Mouse (Mus musculus): Measurements from ENCODE around the gene Axl.

Gene Axl

DNA sequence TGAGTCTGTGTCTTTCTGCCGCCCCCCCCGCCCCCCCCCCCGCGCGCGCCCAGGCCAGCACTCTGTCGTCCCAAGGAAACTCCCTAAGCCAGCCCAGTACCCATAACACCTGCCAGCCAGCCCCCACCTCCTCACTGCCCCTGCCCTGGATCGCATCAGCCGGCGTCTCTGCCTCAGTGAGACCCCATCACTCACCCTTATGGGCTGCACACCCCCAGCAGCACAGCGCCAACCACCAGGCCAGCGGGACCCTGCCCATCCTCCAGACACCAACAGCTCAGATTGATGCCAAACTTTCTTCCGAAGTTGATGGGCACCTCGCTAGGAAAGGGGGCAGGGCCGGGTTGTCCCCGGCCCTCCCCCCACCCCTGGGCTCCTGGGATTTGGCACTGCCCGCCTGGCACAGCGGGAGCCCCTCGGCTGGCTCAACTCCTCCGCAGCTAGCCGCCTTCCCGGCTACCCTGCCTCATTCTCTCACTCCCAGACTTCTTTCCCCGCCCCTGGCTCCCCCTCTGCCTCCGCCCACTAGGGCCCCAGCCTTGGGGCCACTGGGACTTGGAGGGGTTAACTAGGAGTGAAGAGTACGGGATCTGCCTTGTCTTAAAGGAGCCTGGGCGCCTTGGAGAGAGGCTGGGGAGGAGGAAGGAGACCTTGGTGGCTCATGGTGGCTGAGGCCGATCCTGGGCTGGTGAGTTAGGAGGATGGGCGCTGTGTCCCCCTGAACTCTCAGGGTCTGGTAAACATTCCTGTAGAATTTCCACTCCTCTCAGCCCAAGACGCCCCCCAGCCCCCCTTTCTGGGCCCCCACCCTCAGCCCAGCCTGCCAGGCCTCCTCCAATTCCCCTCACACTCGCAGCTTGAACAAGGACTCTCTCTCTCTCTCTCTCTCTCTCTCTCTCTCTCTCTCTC lies at the start of gene Axl:
Gene Axl (minus strand): TSS at position 486 of the 909 bp plus-strand sequence.
- DNase-seq (ENCODE audit: low spot score in 2 of 2) = peak in 1 of 2 experiments; percentile 78

DNA sequence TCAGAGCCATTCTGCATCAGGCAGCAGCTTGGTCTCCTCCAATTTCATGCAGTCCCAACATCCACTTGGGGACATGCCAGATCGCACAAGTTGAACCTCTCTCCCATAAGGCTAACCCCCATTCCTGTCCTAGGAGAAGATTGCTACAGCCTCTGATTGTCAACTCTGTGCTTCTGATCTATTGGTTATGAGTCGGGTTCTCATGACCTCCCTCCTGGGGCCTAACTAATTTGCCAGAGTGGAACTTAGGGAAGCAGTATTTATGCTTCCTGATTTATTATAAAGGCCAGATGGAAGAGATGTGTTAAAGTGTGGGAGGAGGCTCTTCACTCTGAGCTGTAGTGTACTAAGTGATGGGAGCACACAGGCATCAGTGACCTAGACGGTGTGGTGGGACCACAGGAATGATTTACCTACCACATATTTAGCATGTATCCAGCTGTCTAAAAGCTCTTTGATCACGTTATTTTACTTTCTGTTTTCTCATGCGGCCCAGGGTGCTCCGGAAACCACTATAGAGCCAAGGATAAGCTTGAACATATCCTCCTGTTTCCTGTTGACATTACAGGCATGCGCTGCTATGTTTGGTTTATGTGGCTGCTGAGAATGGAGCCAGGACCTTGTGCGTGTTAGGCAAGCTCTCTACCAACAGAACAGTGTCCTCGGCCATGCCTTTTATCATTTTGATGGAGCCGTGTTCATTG lies 46.8 kb upstream of the Axl start:
- no peak for DNase-seq (ENCODE audit: low spot score in 2 of 2)

DNA sequence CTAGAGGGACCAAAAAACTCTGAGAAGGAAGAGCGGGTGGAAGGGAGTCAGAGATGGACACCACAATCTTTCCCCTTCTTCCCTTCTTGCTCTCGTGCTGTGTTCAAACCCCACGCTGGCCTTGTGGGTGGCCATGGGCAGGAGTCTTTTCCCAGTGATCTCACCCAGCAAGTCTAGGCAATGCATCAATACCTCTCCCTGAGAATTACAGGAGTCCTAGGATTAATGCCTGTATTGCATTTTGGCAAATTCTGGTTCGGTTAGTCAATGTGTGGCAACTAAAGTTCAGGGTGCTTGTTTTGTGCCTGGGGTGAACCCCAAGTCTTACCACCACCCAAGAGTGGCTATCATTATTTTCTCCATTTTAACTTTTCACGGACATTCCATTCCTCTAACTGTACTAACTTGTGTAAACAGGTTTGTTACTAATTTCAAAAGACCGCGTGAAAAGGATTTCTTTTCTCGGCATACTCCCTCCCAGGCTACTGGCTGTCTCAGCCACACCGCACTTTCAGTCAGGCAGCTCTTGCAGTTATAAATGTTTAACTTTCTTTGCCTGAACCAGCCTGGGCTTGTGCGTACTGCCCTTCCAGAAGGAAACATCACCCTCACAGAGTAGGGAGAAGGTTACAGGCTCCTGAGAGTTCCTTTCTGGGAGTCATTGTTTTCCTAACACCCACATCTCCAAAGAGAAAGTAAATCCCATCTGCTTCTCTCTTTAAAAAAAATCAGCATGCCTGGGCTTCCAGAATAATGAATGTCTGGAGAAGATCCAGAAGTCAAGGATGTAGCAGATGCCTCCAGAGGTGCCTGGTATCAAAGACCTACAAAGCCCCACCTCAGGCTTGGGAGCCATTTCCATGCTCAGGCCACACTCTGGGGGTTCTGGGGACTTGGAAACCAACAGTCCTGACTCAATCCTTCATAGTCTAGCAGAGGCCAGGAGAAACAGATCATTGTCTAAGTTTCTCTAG lies 43.3 kb upstream of the Axl start:
- DNase-seq (ENCODE audit: low spot score in 2 of 2) = peak in 1 of 2 experiments; percentile 71

GRCm38 (mm10) chr7:25830251-25830650 lies 41.7 kb upstream of the Axl start:
- no peak for DNase-seq (ENCODE audit: low spot score in 2 of 2)

- DNase-seq (ENCODE audit: low spot score in 2 of 2) = peak in 1 of 2 experiments; percentile 42
Observed at GRCm38 (mm10) chr7:25827199-25827598, 38.7 kb upstream of the Axl start.

DNA sequence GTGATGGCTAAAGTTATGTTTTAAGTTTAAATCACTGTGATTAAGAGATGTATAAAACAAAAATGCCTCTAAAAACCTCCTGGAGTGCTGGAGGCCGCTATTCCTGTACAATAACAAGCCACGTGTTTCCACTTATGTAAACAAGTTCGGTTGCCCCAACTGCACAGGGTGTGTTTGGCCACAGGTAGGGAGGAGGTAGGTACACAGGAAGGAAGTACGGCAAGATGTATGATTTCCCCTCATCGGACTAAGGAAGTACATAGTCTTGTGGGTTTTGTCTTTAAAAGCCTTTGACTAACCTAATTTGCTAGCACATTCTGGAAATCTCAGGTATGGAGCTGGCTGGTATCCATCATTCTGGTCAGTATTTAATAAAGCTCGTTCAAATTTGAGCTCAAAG lies 37.5 kb upstream of the Axl start:
- no peak for DNase-seq (ENCODE audit: low spot score in 2 of 2)

GRCm38 (mm10) chr7:25825043-25825442 lies 36.5 kb upstream of the Axl start:
- DNase-seq (ENCODE audit: low spot score in 2 of 2) = no peak

DNA sequence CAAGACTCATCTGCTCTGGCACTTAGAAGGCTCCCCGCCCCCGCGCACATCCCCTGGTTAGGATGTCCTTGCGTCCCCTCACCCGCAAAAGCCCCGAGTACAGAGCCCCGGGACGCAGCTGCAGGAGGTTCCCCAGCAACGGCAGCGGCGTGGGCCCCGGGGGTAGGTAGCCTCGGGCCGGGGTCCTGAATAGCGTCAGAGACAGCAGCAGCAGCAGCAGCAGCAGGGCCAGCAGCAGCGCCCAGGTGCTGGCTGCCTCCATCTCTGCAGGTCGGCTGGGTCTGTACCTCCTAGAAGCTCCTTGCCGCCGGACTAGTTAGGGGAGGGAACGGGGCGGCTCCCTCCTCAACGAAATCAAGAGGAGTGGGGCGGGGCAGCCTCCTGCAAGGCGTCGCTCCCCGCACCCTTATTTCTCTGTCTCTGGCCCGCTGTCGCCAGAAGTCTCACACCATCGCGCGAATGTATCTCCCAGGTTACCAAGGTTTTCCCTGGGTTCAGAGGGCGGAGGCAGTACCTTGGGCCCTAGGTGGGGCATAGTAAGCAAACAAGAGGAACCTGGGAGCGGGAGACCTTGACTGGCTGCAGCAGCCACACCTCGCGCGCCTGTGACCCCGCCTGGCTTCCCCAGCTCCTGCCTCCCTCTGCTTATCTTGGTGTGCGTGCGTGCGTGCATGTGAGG lies 27.9 kb upstream of the Axl start, which contains the start of gene Cyp2s1:
Gene Cyp2s1 (minus strand): TSS at position 673 of the 679 bp plus-strand sequence.
- peak; percentile 53 to 54 for DNase-seq (ENCODE audit: low spot score in 2 of 2)

- DNase-seq (ENCODE audit: low spot score in 2 of 2) = no peak
Observed at GRCm38 (mm10) chr7:25815571-25815970, 27.1 kb upstream of the Axl start.

DNA sequence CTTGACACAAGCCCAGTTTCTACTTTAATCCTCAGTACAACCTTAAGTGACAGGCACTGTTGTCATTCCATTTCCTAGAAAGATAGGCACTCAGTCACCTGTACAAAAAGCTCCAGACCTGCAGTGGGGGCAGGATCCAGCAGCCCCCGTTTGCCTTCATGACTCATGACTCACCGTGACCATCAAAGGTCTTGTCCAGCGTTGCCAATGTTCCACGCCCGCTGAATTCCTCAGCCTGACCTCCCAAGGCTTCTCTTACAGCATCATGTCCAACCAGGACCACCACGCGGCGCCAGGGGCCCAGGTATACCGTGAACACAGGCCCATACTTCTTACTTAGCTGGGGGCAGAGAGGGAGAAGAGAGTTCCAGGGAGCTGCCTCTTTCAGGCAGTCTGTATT lies 26.2 kb upstream of the Axl start:
- no peak for DNase-seq (ENCODE audit: low spot score in 2 of 2)

GRCm38 (mm10) chr7:25812195-25812594 lies 23.7 kb upstream of the Axl start:
- no peak for DNase-seq (ENCODE audit: low spot score in 2 of 2)

GRCm38 (mm10) chr7:25811716-25812115 lies 23.2 kb upstream of the Axl start:
- DNase-seq (ENCODE audit: low spot score in 2 of 2) = no peak

DNA sequence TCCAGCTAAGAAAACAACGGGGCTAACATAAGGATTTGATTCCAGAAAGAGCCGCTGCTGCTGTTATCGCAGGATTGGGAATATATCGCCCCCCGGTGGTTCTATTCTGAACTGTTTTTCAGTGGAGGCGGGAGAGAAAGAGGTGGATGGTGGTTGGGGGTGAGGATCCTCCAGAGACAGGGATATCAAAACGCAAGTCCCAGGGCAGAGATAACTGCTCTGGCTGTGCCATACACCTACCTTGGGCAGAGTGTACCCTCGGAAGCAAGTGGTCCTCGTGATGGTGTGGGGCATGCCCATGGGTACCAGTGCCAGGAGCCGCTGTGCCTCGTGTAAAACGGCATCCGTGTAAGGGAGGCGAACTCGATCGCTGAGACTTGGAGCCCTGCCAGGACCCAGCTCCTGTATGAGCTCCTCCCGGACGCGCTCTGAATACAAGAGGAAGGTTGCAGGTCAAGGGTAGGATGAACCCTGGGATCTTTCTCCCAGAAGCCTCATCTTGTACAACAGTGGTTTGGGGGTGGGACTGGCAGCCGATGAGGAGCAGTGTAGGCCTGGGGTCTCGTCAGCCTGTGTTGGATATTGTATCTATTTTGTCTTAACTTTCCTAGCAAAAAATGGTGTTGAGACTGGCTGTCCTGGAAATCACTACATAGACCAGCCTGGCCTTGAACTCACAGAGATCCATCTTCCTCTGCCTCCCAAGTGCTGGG lies 17.3 kb upstream of the Axl start:
- DNase-seq (ENCODE audit: low spot score in 2 of 2) = peak in 1 of 2 experiments; percentile 59

GRCm38 (mm10) chr7:25804792-25805191 lies 16.3 kb upstream of the Axl start:
- no peak for DNase-seq (ENCODE audit: low spot score in 2 of 2)

DNA sequence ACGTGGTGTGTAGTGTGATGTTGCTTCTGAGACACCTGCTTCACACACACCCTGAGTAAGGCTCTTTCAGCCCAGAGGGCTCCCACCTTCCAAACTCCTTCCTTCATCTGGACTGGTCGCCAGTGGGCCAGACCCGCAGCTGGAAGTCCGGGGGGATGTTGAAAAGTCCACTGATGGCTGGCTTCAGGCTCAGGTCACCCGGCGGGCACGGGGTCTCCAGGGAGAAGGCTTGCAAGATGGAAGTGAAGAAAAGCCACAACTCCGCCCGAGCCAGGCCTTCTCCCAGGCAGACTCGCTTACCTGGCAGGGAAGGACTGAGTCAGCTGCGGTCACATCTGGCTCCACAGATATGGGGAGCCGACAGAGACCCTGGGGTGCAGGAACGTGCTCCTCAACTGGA lies 15.0 kb upstream of the Axl start:
- DNase-seq (ENCODE audit: low spot score in 2 of 2) = no peak

GRCm38 (mm10) chr7:25802241-25803125 lies 14.0 kb upstream of the Axl start:
- DNase-seq (ENCODE audit: low spot score in 2 of 2) = peak in 1 of 2 experiments; percentile 79

- DNase-seq (ENCODE audit: low spot score in 2 of 2) = no peak
Observed at GRCm38 (mm10) chr7:25801031-25801430, 12.5 kb upstream of the Axl start.

DNA sequence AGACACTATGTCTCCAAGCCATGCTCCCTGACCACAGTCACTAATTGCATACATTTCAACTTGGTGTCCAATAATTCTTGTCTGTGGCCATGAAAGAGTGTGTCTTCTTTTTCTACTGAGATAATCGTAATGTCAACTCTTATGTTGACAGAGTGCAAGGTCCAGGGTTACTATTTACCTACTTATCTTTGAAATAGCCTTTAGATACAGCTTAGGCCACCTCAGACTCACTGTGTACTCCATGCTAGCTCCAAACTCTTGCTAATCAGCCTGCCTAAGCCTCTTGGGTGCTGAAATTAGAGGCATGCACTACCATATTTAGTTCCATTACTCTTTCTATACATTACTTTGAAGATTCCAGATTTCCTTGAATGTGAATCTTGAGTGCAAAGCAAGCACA lies 10.9 kb upstream of the Axl start:
- no peak for DNase-seq (ENCODE audit: low spot score in 2 of 2)

GRCm38 (mm10) chr7:25798540-25798939 lies 10.0 kb upstream of the Axl start:
- no peak for DNase-seq (ENCODE audit: low spot score in 2 of 2)
